Mouse (Mus musculus) MEL (cell line): ENCODE data around the gene Syt8. TPM values are rescaled to one million over a fixed set of nuclear protein-coding genes. Genes with fewer than 3 reads are reported as not detected.
"Not testable (repeated sequence)": the region's sequence is repeated elsewhere in the genome, so short reads cannot be mapped to it uniquely, and the experiment has no call there.

Experiments
- DNase-seq: peaks from one replicate; pipeline ENCODE4 v3.0.0; 2011; ENCODE audit warnings: low read depth, low spot score
- H3K27ac ChIP-seq: 2 replicates; pipeline ENCODE4 v1.5.1; 2012; ENCODE audit warnings: low read depth, mild to moderate bottlenecking, control low read depth, low read length, moderate library complexity; ENCODE audit not compliant: control insufficient read depth
- H3K27me3 ChIP-seq, 2 experiments: fragments of 150-350 bp in 1 of 2; sonication (generic) in 1 of 2; 2 replicates each; pipeline ENCODE4 v1.6.1; 2012; ENCODE audit warnings: low read length in 2 of 2, mild to moderate bottlenecking in 2 of 2, improper control_type of control experiment in 1 of 2, moderate library complexity in 1 of 2; ENCODE audit not compliant: insufficient read depth in 2 of 2, control insufficient read depth in 1 of 2
- H3K36me3 ChIP-seq, 2 experiments: 2 replicates each; pipeline ENCODE4 v1.6.1; 2012 to 2014; ENCODE audit warnings: low read length in 2 of 2, improper control_type of control experiment in 1 of 2, inconsistent platforms in 1 of 2, mild to moderate bottlenecking in 1 of 2; ENCODE audit not compliant: insufficient read depth in 2 of 2, control insufficient read depth in 1 of 2
- H3K4me1 ChIP-seq, 2 experiments: fragments of 150-350 bp in 1 of 2; sonication (generic) in 1 of 2; 2 replicates each; pipeline ENCODE4 v1.6.1; 2012; ENCODE audit warnings: low read length in 2 of 2, improper control_type of control experiment in 1 of 2, mild to moderate bottlenecking in 1 of 2; ENCODE audit not compliant: insufficient read depth in 2 of 2, control insufficient read depth in 1 of 2
- H3K4me3 ChIP-seq, 2 experiments: fragments of 150-350 bp in 1 of 2; sonication (generic) in 1 of 2; 2 replicates each; pipeline ENCODE4 v1.5.1; 2012; ENCODE audit warnings: low read depth in 2 of 2, low read length in 2 of 2, mild to moderate bottlenecking in 2 of 2, moderate library complexity in 2 of 2, control low read depth in 1 of 2, improper control_type of control experiment in 1 of 2; ENCODE audit not compliant: control insufficient read depth in 1 of 2, insufficient read depth in 1 of 2
- H3K79me2 ChIP-seq: 2 replicates; pipeline ENCODE4 v1.6.1; 2012; ENCODE audit warnings: mild to moderate bottlenecking, low read length, moderate library complexity; ENCODE audit not compliant: control insufficient read depth, poor library complexity, insufficient read depth
- H3K9ac ChIP-seq: 2 replicates; pipeline ENCODE4 v1.6.1; 2012; ENCODE audit warnings: low read depth, mild to moderate bottlenecking, control low read depth, low read length, moderate library complexity; ENCODE audit not compliant: control insufficient read depth, poor library complexity, severe bottlenecking
- H3K9me3 ChIP-seq: fragments of 150-350 bp; sonication (generic); replicated peaks from 2 replicates; pipeline ENCODE4 v1.6.1; 2012; ENCODE audit warnings: mild to moderate bottlenecking, low read length, improper control_type of control experiment, moderate library complexity; ENCODE audit not compliant: insufficient read depth
- CHD1 ChIP-seq: IDR thresholded peaks from 2 replicates; pipeline ENCODE4 v1.6.1; 2012; ENCODE audit warnings: low read depth, mild to moderate bottlenecking, inconsistent platforms, low read length, improper control_type of control experiment
- ELF1 ChIP-seq: IDR thresholded peaks from 2 replicates; pipeline ENCODE4 v1.6.1; 2014; ENCODE audit warnings: low read depth, mild to moderate bottlenecking, inconsistent platforms, low read length, improper control_type of control experiment, moderate library complexity
- EP300 ChIP-seq, 2 experiments: IDR thresholded peaks; 2 replicates each; pipeline ENCODE4 v1.6.1; 2011; ENCODE audit warnings: improper control_type of control experiment in 2 of 2, low read length in 2 of 2, low read depth in 1 of 2, mild to moderate bottlenecking in 1 of 2
- ETS1 ChIP-seq: IDR thresholded peaks from 2 replicates; pipeline ENCODE4 v1.6.1; 2012; ENCODE audit warnings: low read depth, mild to moderate bottlenecking, inconsistent platforms, low read length, improper control_type of control experiment, moderate library complexity
- GATA1 ChIP-seq: IDR thresholded peaks from 2 replicates; pipeline ENCODE4 v1.6.1; 2011; ENCODE audit warnings: low read depth, low read length, improper control_type of control experiment
- MAFK ChIP-seq: IDR thresholded peaks from 2 replicates; pipeline ENCODE4 v1.6.1; 2011; ENCODE audit warnings: low read depth, mild to moderate bottlenecking, low read length, improper control_type of control experiment, borderline replicate concordance
- MAX ChIP-seq: IDR thresholded peaks from 2 replicates; pipeline ENCODE4 v1.6.1; 2011; ENCODE audit warnings: low read length, improper control_type of control experiment
- MEF2A ChIP-seq: IDR thresholded peaks from 2 replicates; pipeline ENCODE4 v1.6.1; 2014; ENCODE audit warnings: low read depth, mild to moderate bottlenecking, inconsistent platforms, low read length, improper control_type of control experiment; ENCODE audit not compliant: poor library complexity, insufficient replicate concordance, severe bottlenecking; ENCODE audit errors: extremely low read depth
- NRF1 ChIP-seq: IDR thresholded peaks from 2 replicates; pipeline ENCODE4 v1.6.1; 2014; ENCODE audit warnings: low read depth, mild to moderate bottlenecking, inconsistent platforms, low read length, improper control_type of control experiment, moderate library complexity; ENCODE audit not compliant: poor library complexity, insufficient read depth, severe bottlenecking
- RAD21 ChIP-seq: IDR thresholded peaks from 2 replicates; pipeline ENCODE4 v1.6.1; 2011; ENCODE audit warnings: mild to moderate bottlenecking, low read depth, low read length, improper control_type of control experiment
- SIN3A ChIP-seq: IDR thresholded peaks from 2 replicates; pipeline ENCODE4 v1.6.1; 2012; ENCODE audit warnings: low read length, improper control_type of control experiment, inconsistent platforms
- SMC3 ChIP-seq: IDR thresholded peaks from 2 replicates; pipeline ENCODE4 v1.6.1; 2011; ENCODE audit warnings: low read depth, low read length, improper control_type of control experiment
- ZC3H11A ChIP-seq: IDR thresholded peaks from 2 replicates; pipeline ENCODE4 v1.6.1; 2012; ENCODE audit warnings: low read depth, mild to moderate bottlenecking, inconsistent platforms, low read length, improper control_type of control experiment
- polyA plus RNA-seq, 2 experiments: library from polyadenylated mRNA; stranded (reverse) in 1 of 2; unstranded in 1 of 2; fragments of >175 nt in 1 of 2; fragments of >200 nt in 1 of 2; gene quantifications; 2 replicates each; pipeline versions ENCODE4 v1.2.1 to v1.2.4; 2012; ENCODE audit warnings: low replicate concordance in 2 of 2, low read depth in 1 of 2; ENCODE audit not compliant: insufficient read length in 2 of 2, insufficient read depth in 1 of 2, missing spikeins in 1 of 2
- total RNA-seq: library from RNA; depleted of rRNA; stranded (reverse); fragments of 300-350 nt; gene quantifications from 2 replicates; pipeline ENCODE4 v1.2.3, GENCODE M21; 2012

Gene Syt8
- total and polyA plus RNA-seq, 3 experiments = not detected

DNA sequence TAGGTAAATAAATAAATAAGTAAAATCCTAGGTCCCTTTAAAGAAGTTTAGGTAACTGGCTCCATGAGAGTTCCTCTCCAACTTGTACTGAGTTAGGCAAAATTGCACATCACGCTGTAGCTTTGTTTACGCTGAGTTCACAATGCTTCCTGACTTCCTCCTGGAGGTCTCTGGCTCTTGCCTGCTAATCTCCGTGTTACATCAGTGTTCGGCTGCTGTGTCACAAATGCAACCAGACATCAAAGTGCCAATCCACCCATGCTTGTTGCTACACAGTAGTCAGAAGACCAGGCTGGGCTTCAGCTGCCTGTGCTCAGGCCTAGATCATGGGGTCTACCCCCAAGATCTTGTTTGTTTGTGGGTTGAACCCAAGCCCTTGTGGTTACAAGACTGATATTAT is 31.1 kb upstream of the Syt8 start:
- peak; percentile 66 for DNase-seq
- peaks cover 4 to 32% of the 10 kb centered on the region in 2 experiments for H3K4me1 ChIP-seq
- H3K4me3 ChIP-seq = no peak overlapping the region
- no peak overlapping the region for H3K27ac ChIP-seq
- no peaks in the 10 kb centered on the region for H3K79me2 ChIP-seq
- H3K36me3 ChIP-seq = peaks cover 0 to 18% of the 10 kb centered on the region in 2 experiments; a peak in 2 of 4 replicates
- H3K9ac ChIP-seq = peak overlapping the region; percentile 27; the same call in 1 of the 2 replicates
- no peaks in the 10 kb centered on the region for H3K9me3 ChIP-seq
- TF ChIP-seq SIN3A (peak; percentile 66), EP300 (IDR thresholded peaks at IDR 0.05; ENCODE audit: low read depth in 1 of 2, low read length in 2 of 2) (peak in 1 of 2 experiments; percentile 45; a peak in 1 of 4 replicates), MAX (0 out of 2 replicates have a peak, but pooled peaks have one; percentile 13), ELF1 (0 out of 2 replicates have a peak, but pooled peaks have one; percentile 44), NRF1 (no peak), GATA1 (0 out of 2 replicates have a peak, but pooled peaks have one; percentile 30), CHD1 (no peak), ETS1 (peak; percentile 45; the same call in 1 of the 2 replicates)
- no peaks in the 10 kb centered on the region for H3K27me3 ChIP-seq

DNA sequence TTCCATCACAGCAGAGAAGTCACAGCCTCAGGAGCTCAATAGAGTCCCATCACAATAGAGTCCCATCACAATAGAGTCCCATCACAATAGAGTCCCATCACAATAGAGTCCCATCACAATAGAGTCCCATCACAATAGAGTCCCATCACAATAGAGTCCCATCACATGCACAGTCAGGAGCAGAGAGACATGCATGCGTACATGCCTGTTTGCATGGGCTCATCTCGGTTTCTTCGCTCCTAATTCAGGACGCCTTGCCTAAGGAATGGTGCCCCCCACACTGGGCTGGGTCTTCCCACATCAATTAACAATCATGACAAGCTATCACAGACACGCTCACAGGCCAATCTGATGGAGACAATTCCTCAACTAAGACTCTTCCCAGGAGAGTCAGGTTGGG is 29.5 kb upstream of the Syt8 start:
- not testable (repeated sequence) for H3K4me3 ChIP-seq, H3K27me3 ChIP-seq, H3K79me2 ChIP-seq, H3K9me3 ChIP-seq, DNase-seq, H3K9ac ChIP-seq, H3K27ac ChIP-seq
- Histone ChIP-seq H3K4me1 (peaks cover 4 to 18% of the 10 kb centered on the region in 2 experiments), H3K36me3 (peaks cover 0 to 10% of the 10 kb centered on the region in 2 experiments; a peak in 2 of 4 replicates)

DNA sequence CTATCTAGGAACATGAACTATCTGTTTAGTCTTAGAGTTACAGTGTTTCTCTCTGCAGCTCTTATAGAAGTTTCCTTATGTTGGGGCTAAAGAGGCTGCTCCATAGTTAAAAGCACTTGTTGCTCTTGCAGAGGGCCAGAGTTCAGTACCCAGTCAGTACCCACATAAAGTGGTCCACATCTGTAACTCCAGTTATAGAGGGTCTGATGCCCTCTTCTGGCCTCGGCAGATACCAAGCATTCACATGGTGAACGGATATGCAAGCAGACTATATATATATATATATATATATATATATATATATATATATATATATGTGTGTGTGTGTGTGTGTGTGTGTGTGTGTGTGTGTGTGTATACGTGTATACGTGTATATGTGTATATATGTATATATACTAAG is 26.7 kb upstream of the Syt8 start:
- TF ChIP-seq MEF2A (no peak), ZC3H11A (peak; percentile 20; the same call in 1 of the 2 replicates), SMC3 (peak; percentile 25), MAFK (no peak), RAD21 (peak; percentile 18)
- H3K9me3 ChIP-seq = no peaks in the 10 kb centered on the region
- H3K36me3 ChIP-seq = peaks cover 0 to 7% of the 10 kb centered on the region in 2 experiments; a peak in 2 of 4 replicates
- peaks cover 4 to 15% of the 10 kb centered on the region in 2 experiments for H3K4me1 ChIP-seq
- H3K4me3 ChIP-seq = no peak overlapping the region
- no peaks in the 10 kb centered on the region for H3K79me2 ChIP-seq
- no peaks in the 10 kb centered on the region for H3K27me3 ChIP-seq
- no peak overlapping the region for H3K9ac ChIP-seq
- H3K27ac ChIP-seq = no peak overlapping the region
- DNase-seq = no peak
